Mouse (Mus musculus) hindbrain, embryonic 12.5 days (tissue): ENCODE measurements at regions not wholly inside any gene's neighbourhood (a gene's known extent, or its start where the extent isn't known, plus 50 kb on each side); places are given as distances from the start of the nearest gene placed in this dataset.

Experiments used
- ATAC-seq: fragments of 200-750 bp; cut with Nextera tagmentation; 2 replicates; pipeline ENCODE4 v1.8.0; 2017; ENCODE audit warnings: moderate TSS enrichment; ENCODE audit not compliant: low FRiP score
- H3K27ac ChIP-seq: fragments of 300-500 bp; sonication (generic); 2 replicates; pipeline ENCODE4 v1.5.1; 2016; ENCODE audit warnings: mild to moderate bottlenecking
- H3K27me3 ChIP-seq: fragments of 300-500 bp; sonication (generic); 2 replicates; pipeline ENCODE4 v1.6.1; 2016; ENCODE audit warnings: mild to moderate bottlenecking
- H3K36me3 ChIP-seq: fragments of 300-500 bp; sonication (generic); 2 replicates; pipeline ENCODE4 v1.6.1; 2016; ENCODE audit warnings: mild to moderate bottlenecking
- H3K4me1 ChIP-seq: fragments of 300-500 bp; sonication (generic); 2 replicates; pipeline ENCODE4 v1.6.1; 2016
- H3K4me2 ChIP-seq: fragments of 300-500 bp; sonication (generic); replicated peaks from 2 replicates; pipeline ENCODE4 v1.6.1; 2016; ENCODE audit warnings: mild to moderate bottlenecking
- H3K4me3 ChIP-seq: fragments of 300-500 bp; sonication (generic); 2 replicates; pipeline ENCODE4 v1.5.1; 2016; ENCODE audit warnings: mild to moderate bottlenecking
- H3K9ac ChIP-seq: fragments of 300-500 bp; sonication (generic); 2 replicates; pipeline ENCODE4 v1.6.1; 2016; ENCODE audit warnings: mild to moderate bottlenecking, moderate library complexity
- H3K9me3 ChIP-seq: fragments of 300-500 bp; sonication (generic); replicated peaks from 2 replicates; pipeline ENCODE4 v1.6.1; 2016; ENCODE audit warnings: mild to moderate bottlenecking
- WGBS: fragments of 180-500 bp; shearing (Covaris S2); methylation state at CpG from one replicate; pipeline ENCODE4 v1.1.7; 2016; 5-methylcytosine and 5-hydroxymethylcytosine counted together

DNA sequence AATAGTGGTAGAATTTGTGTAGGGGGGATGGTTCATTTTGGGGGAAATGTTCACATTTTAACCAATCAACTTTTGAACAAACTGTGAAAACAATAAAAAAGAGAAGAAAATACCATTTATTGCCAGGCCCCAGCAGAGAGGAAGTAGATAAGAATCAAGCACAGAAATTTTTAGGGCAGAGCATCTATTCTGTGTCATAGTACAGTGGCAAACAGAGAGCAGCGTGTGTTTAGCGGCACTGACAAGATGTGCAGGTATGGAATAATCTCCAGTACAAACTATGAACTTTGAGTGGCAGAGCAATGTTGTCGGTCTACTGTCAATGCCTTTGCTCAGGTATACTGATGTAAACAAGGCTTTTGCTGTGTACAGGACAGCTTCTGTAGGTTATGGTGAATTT, 99.4 kb upstream of the Bmper start:
- Histone ChIP-seq H3K36me3 (no peaks in the 10 kb centered on the region), H3K9me3 (no peaks in the 10 kb centered on the region), H3K4me2 (no peak overlapping the region), H3K4me3 (no peak overlapping the region), H3K9ac (no peak overlapping the region), H3K27me3 (no peaks in the 10 kb centered on the region), H3K4me1 (peaks cover 23% of the 10 kb centered on the region), H3K27ac (no peak overlapping the region)
- 86% methylated on average over 3 of the region's 3 CpGs for WGBS
- no peak for ATAC-seq

DNA sequence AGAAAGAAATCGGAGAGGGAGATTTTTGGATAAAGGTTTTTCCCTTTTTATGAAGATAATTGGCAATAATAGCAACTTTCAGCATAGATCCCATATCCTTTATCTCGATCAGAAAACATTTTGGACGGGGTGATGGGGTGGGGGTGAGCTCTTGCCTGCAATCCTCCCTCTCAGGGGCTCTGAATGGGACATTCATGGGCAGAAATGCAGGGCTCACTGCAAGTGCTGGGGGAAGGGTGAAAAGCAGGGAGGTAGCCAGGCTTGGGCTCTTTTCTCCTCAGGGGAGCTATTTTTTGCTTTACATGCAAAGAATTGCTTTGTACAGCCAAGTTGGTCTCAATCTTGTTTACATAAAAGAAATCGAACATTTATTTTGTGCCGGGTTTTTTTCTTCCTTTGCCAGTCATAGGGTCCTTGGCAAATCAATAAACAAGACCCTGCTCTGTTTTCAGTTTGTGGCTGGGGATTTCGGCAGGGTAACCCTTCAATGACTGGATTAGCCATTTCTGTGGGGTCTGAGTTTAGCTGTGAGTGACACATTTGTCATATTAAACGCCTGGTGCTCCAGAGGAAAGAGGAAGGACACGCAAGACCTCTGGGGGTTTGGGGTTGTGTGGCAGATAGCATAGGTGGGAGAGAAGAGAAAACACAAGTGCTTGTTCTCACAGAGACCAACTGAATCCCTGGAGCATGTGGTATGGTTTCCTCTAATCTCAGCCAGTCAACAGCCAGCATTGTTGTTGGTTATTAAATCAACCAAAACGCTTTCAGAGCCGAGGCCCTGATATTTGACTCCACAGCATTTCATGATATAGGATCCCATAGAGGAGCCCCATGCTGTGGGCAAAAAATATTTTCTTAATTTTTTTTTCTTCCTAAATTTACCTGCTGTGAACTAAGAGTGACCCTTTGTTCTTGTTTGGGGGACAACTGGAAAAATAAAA, 96.8 kb upstream of the Bmper start:
- 0 out of 2 replicates have a peak overlapping the region, but pooled peaks have one; percentile 30 for H3K27ac ChIP-seq
- no peak overlapping the region for H3K4me2 ChIP-seq

DNA sequence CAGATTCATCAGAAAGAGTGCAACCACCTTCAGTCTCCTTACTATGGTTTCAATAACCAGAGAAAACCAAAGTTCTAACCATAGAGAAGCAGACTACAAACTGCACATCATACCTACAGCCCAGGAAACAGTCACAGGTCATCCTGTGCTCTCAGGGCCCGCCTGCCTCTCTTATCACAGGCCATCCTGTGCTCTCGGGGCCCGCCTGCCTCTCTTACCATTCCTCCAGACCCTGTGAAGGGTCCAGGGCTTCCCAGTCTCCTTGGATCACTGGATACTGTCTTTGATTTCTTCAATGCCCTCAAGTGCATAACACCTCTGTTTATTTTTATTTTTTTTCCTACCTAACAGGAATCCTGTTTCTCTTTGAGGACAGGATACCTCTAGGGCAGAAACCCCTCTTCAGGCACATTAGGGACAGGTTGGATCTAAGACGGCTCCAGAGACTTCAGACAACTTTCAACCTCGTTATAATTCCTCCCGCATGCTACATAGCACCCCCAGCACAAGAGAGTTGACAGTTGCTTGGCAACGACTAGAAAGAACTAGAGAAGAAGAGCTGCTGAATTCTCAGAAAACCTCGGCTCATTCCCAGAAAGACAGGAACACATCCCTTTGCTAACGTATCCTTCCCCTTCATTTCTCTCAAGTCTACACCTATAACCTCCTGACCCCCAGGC, 95.4 kb upstream of the Bmper start:
- WGBS, result 42% methylated on average over 9 of the region's 9 CpGs
- 0 out of 2 replicates have a peak, but pooled peaks have one; percentile 56 for ATAC-seq

More for the DNA sequence above, 96.8 kb upstream of the Bmper start:
- H3K27me3 ChIP-seq, result no peaks in the 10 kb centered on the region
- H3K4me3 ChIP-seq, result no peak overlapping the region
- H3K9me3 ChIP-seq, result no peaks in the 10 kb centered on the region
- H3K36me3 ChIP-seq, result no peaks in the 10 kb centered on the region
- H3K9ac ChIP-seq, result no peak overlapping the region
- WGBS, result 42% methylated on average over 10 of the region's 10 CpGs
- ATAC-seq, result no peak
- H3K4me1 ChIP-seq, result peaks cover 23% of the 10 kb centered on the region

DNA sequence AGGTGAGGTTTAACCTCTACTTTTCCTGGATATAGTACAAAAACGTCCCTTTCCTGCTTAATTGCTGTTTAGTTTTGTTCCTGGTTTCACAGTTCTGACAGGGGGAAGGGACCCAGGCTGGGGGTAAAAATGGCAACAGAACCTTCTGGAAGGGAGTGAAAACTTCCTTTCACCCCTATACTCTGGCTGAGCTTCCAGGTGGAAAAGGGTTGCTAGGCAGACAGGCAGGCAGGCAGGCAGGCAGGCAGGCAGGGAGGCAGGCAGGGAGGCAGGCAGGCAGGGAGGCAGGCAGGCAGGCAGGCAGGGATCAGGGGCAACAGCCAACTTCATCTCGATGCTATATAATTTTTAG, 94.9 kb upstream of the Bmper start:
- 0 out of 2 replicates have a peak overlapping the region, but pooled peaks have one; percentile 30 for H3K27ac ChIP-seq
- no peak overlapping the region for H3K4me3 ChIP-seq
- WGBS, result 58% methylated on average over 2 of the region's 2 CpGs
- H3K27me3 ChIP-seq, result no peaks in the 10 kb centered on the region
- H3K4me1 ChIP-seq, result peaks cover 23% of the 10 kb centered on the region
- ATAC-seq, result no peak
- no peaks in the 10 kb centered on the region for H3K9me3 ChIP-seq
- no peaks in the 10 kb centered on the region for H3K36me3 ChIP-seq
- H3K4me2 ChIP-seq, result no peak overlapping the region
- H3K9ac ChIP-seq, result no peak overlapping the region

More for the DNA sequence above, 95.4 kb upstream of the Bmper start:
- Histone ChIP-seq H3K4me1 (peaks cover 23% of the 10 kb centered on the region), H3K36me3 (no peaks in the 10 kb centered on the region), H3K4me2 (no peak overlapping the region), H3K27me3 (no peaks in the 10 kb centered on the region), H3K4me3 (no peak overlapping the region), H3K9ac (no peak overlapping the region), H3K9me3 (no peaks in the 10 kb centered on the region), H3K27ac (0 out of 2 replicates have a peak overlapping the region, but pooled peaks have one; percentile 30)

DNA sequence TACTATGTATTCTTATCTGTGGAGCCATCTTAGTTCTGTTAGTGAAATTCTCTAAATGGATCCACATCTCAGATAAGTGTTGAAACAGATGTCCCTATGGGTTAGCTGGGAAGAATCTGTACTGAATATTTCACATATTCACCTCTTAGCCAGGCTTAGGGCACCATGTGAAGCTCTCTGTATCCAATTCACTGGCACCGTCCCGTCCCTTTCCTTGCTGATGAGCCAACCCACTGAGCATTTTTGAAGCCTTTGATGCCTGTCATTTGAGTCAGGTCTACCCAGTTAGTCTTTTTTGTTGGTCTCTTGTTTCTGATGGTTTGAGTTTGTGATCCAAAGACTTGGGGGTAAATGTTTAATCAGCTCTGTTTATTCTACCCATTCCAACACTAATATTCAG, 88.9 kb upstream of the Bmper start:
- Histone ChIP-seq H3K9me3 (no peaks in the 10 kb centered on the region), H3K4me2 (no peak overlapping the region), H3K27me3 (no peaks in the 10 kb centered on the region), H3K9ac (no peak overlapping the region), H3K27ac (no peak overlapping the region), H3K36me3 (no peaks in the 10 kb centered on the region), H3K4me3 (no peak overlapping the region), H3K4me1 (no peaks in the 10 kb centered on the region; the same call in 1 of the 2 replicates)
- no peak for ATAC-seq
- WGBS, result 87% methylated on average over 2 of the region's 2 CpGs

- WGBS, result 81% methylated on average over 12 of the region's 12 CpGs
- ATAC-seq, result no peak
Observed at GRCm38 (mm10) chr9:23134421-23135118, 88.3 kb upstream of the Bmper start.

DNA sequence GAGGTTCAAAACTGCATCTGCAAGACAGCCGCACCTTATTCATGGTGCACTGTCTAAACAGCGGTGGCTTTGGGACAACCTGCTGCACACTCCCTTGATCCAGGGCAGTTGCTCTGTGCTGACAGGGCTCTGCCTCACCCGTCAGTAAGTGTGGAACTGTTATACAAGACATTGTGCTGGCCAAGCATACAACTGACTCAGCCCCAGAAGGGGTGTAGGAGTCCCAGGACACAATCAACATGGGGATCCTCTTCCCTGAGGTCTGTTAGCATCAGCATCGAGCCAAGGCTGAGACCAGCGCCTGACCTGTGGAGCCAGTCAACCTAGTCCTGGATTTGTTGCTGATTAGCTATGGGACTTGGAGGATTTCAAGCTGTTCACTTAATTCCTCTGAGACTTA, 86.4 kb upstream of the Bmper start:
- Histone ChIP-seq H3K9ac (no peak overlapping the region), H3K4me2 (no peak overlapping the region), H3K4me1 (peaks cover 6% of the 10 kb centered on the region), H3K4me3 (no peak overlapping the region), H3K9me3 (no peaks in the 10 kb centered on the region), H3K36me3 (no peaks in the 10 kb centered on the region), H3K27me3 (no peaks in the 10 kb centered on the region), H3K27ac (no peak overlapping the region)
- 90% methylated on average over 5 of the region's 5 CpGs for WGBS
- ATAC-seq, result no peak

More at GRCm38 (mm10) chr9:23134421-23135118, 88.3 kb upstream of the Bmper start:
- Histone ChIP-seq H3K27me3 (no peaks in the 10 kb centered on the region), H3K4me3 (no peak overlapping the region), H3K27ac (no peak overlapping the region), H3K4me2 (no peak overlapping the region), H3K9me3 (no peaks in the 10 kb centered on the region), H3K9ac (no peak overlapping the region), H3K4me1 (peaks cover 5% of the 10 kb centered on the region), H3K36me3 (no peaks in the 10 kb centered on the region)

GRCm38 (mm10) chr9:23137682-23138210, 85.1 kb upstream of the Bmper start:
- 72% methylated on average over 5 of the region's 5 CpGs for WGBS
- H3K9ac ChIP-seq, result no peak overlapping the region
- H3K4me3 ChIP-seq, result no peak overlapping the region
- H3K27ac ChIP-seq, result no peak overlapping the region
- peaks cover 6% of the 10 kb centered on the region for H3K4me1 ChIP-seq
- no peak for ATAC-seq
- H3K4me2 ChIP-seq, result no peak overlapping the region
- no peaks in the 10 kb centered on the region for H3K9me3 ChIP-seq
- no peaks in the 10 kb centered on the region for H3K36me3 ChIP-seq
- H3K27me3 ChIP-seq, result no peaks in the 10 kb centered on the region

DNA sequence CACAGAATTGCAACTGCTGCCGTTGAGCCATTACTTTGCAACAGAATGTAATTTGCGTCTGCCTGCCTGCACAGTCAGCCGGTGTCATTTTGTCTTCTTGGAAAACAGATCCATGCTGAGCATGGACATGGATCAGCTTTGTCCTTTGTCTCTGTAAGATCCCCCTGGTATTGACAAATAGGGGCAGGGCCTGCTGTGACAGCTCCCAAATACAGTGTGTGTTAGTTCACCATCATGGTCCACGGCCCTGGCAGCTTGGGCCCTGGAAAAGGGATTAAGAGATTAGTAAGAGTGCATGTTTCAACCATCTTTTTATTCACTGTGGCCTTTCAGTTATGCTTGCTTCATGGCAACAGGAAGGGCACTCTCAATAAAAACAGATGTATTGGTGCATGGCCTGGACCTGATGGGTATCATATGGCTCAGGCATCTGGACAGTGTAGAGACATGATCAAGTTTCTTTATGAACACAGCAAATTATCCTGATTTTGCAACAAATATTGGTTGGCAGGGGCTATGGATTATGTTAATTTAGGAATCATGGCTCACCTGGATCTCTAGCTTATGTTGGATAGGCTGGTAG, 83.2 kb upstream of the Bmper start:
- H3K27me3 ChIP-seq, result no peaks in the 10 kb centered on the region
- no peak overlapping the region for H3K4me2 ChIP-seq
- 45% methylated on average over 4 of the region's 4 CpGs for WGBS
- H3K9ac ChIP-seq, result no peak overlapping the region
- no peaks in the 10 kb centered on the region for H3K9me3 ChIP-seq
- H3K27ac ChIP-seq, result no peak overlapping the region
- no peak overlapping the region for H3K4me3 ChIP-seq
- no peaks in the 10 kb centered on the region for H3K36me3 ChIP-seq
- peaks cover 6% of the 10 kb centered on the region for H3K4me1 ChIP-seq
- ATAC-seq, result no peak

GRCm38 (mm10) chr9:23144281-23144680, 78.6 kb upstream of the Bmper start:
- Histone ChIP-seq H3K9me3 (no peaks in the 10 kb centered on the region), H3K27ac (no peak overlapping the region), H3K27me3 (no peaks in the 10 kb centered on the region), H3K4me2 (no peak overlapping the region), H3K36me3 (no peaks in the 10 kb centered on the region), H3K9ac (no peak overlapping the region), H3K4me3 (no peak overlapping the region), H3K4me1 (peaks cover 6% of the 10 kb centered on the region; the same call in 1 of the 2 replicates)
- WGBS, result 84% methylated on average over 7 of the region's 7 CpGs
- ATAC-seq, result no peak

GRCm38 (mm10) chr9:23150338-23150737, 72.5 kb upstream of the Bmper start:
- Histone ChIP-seq H3K36me3 (no peaks in the 10 kb centered on the region), H3K4me3 (no peak overlapping the region), H3K9me3 (no peaks in the 10 kb centered on the region), H3K27me3 (no peaks in the 10 kb centered on the region), H3K4me2 (no peak overlapping the region), H3K4me1 (0 out of 2 replicates have a peak, but pooled peaks cover 3% of the 10 kb centered on the region), H3K9ac (no peak overlapping the region), H3K27ac (no peak overlapping the region)
- WGBS, result 94% methylated on average over 6 of the region's 6 CpGs
- ATAC-seq, result no peak
